Mouse (Mus musculus): ENCODE measurements around the gene Tnfsf10.

GRCm38 (mm10) chr3:27348462-27348861, 31.6 kb downstream of the Tnfsf10 start:
- TF ChIP-seq POLR2A (IDR thresholded peaks at IDR 0.05; ENCODE audit: borderline replicate concordance, control insufficient read depth, low read depth, low read length) (no peak), CTCF (IDR thresholded peaks at IDR 0.05; ENCODE audit: control insufficient read depth, insufficient read depth, low read length) (no peak)
